Mouse (Mus musculus): ENCODE measurements around the gene Tap1.

The Tap1 gene

DNA sequence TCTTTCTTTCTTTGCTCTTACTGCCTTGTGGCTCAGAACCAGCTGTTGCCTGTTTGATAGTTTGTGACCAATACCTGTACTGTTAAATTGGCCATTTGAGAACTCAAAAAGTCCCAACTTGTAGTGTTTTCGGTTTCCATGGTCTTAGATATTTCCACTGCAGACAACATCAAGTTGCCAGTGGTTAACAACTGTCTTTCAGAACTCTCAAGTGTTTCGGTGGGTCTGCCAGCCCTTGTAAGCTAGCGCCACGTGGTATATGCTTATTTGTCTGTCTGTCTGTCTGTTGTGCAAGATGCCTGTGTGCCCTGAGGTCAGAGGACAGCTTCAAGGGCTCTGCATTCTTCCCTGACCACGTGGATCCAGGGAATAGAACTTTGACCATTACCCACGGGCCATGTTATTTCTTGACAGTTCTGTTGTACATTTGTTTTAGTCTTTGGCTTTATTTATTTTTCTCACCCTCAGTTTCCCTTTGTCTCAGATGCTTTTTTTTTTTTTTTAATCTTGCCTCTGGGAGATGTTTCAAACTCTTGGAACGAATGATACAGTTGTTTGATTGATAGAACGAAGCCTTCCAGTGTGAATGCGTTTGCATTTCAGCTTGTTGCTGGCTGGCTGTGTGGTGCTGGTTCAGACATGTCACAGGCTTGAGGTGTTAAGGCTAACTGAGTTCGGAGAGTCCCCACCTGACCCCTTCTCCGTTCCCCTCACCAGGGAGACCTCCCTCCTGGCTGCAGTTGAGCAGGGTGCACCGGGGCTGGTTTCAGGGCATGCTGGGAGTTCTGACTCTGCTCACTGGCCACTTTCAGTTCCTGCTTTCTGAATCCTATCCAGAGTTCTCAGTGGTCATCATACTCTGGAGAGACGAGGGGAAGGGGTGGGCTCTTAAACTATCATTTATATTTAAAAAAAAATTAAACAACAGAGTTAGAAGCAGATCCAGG, 7.2 kb upstream of the Tap1 start:
- peak; percentile 28 to 60 for DNase-seq (ENCODE audit: low spot score in 2 of 2)

DNA sequence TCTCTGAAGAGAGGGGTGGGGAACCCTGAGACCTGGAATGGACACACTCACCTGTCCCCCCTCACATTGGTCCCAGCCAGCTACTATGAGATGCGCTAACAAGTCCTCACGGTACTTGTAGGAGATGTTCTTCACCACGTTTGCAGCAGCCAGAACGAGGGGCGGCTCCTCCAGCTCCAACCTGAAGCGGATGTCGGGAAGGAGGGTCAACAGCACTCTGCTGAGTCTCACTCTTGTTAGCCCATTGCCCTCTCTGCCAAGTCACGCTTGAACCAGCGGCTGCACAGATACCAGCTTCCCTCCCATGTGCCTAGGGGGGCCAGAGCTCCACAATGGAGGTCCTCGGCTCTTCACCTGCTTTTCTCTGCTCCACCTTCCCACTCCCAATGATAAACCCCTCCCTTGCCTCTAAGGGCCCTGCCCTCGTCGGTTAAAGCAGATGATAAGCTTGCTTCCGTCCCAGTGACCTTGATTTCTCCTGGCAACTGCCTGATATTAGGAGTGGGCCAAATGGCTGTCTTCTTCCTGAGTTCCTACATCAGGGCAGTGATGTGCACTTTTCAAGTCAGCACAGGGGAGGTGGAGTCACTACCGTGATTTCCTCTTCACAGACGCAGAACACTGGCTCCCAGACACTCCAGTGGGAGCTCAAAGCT, 3.7 kb upstream of the Tap1 start:
- no peak for DNase-seq (ENCODE audit: low spot score in 2 of 2)

DNA sequence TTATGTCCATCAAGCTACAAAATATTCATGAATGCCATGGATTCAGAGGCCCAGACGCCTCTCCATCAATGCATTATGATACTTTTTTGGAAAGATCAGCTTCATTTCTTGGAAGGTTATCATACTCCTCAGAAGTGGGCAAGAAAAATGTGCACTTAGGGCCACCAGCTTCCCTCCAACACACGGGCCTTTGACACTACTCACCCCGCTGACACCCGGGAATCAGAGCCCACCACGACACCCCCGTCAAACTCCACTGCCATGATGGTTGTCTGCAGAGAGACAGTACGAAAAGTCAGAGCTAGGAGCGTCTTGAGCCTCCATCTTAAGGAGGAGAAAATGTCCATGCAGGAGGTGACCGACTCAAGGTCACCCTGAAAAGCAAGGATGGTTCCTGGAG, 1.8 kb upstream of the Tap1 start:
- no peak for DNase-seq (ENCODE audit: low spot score in 2 of 2)

DNA sequence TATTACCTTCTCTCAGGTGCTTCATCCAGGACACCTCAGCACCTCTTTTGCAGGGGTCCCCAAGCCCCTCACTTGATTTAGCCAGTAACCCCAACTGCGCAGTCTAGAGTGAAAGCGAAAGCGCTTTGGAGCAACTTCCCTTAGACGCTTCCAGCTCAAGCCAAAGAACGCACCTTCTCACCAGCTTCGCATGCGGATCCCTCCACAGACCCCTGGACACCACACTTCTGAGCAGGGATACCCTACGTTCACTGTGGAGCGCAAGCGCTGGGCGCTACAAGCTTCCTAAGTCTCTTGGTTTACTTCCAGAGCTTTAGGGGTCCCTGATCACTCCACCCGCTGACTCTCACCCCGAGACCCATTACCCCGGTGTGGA, 480 bp upstream of the Tap1 start:
- DNase-seq (ENCODE audit: low spot score in 2 of 2), result no peak

DNA sequence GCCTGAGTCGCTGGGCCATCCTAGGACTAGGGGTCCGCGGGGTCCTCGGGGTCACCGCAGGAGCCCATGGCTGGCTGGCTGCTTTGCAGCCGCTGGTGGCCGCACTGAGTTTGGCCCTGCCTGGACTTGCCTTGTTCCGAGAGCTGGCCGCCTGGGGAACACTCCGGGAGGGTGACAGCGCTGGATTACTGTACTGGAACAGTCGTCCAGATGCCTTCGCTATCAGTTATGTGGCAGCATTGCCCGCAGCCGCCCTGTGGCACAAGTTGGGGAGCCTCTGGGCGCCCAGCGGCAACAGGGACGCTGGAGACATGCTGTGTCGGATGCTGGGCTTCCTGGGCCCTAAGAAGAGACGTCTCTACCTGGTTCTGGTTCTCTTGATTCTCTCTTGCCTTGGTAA, 657 bp downstream of the Tap1 start:
- DNase-seq (ENCODE audit: low spot score in 2 of 2), result peak in 1 of 2 experiments; percentile 22

DNA sequence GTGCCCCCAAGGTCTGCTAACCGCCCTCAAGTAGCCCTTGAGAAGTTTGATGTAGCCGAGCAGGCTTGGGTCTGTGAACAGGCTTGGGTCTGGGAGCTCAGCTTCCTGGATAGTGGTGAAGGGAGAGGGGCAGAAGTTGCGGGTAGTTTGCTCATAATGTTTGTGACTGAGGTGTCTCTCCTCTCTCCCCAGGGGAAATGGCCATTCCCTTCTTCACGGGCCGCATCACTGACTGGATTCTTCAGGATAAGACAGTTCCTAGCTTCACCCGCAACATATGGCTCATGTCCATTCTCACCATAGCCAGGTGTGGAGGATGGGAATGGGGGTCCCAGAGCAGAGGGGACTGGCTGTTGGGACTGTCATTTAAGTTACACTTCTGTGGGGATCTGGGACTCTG, 1.6 kb downstream of the Tap1 start:
- no peak for DNase-seq (ENCODE audit: low spot score in 2 of 2)

DNA sequence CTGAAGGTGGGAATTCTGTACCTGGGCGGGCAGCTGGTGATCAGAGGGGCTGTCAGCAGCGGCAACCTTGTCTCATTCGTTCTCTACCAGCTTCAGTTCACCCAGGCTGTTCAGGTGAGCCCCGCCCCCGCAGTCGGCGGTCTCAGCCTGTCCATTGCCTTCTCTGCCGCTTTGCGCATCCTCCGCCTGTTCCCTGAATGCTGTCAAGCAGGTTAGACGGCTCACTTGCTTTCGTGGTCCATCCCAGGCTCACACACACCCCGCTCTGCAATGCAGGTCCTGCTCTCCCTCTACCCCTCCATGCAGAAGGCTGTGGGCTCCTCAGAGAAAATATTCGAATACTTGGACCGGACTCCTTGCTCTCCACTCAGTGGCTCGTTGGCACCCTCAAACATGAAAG, 5.5 kb downstream of the Tap1 start:
- no peak for DNase-seq (ENCODE audit: low spot score in 2 of 2)

DNA sequence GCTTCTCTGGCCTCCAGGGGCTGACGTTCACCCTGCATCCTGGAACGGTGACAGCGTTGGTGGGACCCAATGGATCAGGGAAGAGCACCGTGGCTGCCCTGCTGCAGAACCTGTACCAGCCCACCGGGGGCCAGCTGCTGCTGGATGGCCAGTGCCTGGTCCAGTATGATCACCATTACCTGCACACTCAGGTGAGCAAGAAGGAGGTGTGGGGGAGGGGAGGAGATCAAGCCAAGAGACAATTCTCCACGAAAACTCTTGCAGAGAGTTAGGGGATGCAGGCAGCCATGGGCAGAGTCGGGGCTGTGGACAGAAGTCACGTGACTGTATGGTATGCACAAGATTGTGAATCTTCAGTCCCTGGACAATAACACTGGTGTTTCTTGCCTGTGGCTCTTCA, 6.1 kb downstream of the Tap1 start:
- DNase-seq (ENCODE audit: low spot score in 2 of 2), result no peak

DNA sequence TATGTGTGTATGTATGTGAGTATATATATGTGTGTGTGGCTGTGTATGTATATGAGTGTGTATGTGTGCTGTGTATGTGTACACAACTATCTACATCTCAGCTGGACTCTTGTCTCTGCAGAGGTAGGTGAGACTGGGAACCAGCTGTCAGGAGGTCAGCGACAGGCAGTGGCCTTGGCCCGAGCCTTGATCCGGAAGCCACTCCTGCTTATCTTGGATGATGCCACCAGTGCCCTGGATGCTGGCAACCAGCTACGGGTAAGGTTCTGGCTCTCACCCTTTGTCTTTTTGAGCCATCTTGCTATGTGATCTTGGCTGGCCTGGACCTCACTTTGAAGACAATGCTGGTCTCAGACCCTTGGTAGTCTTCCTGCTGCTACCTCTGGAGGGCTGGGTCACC, 7.4 kb downstream of the Tap1 start:
- DNase-seq (ENCODE audit: low spot score in 2 of 2), result no peak

DNA sequence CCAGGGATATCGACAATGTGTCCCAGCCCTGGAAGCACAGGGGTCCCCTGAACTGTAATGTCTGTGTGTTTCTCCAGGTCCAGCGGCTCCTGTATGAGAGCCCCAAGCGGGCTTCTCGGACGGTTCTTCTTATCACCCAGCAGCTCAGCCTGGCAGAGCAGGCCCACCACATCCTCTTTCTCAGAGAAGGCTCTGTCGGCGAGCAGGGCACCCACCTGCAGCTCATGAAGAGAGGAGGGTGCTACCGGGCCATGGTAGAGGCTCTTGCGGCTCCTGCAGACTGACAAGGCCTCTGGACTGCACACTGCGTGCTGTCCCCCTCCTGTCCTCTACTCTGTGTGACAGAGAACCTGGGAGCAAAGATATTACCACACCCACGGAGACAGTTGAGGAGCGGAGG, 9.1 kb downstream of the Tap1 start:
- peak; percentile 70 to 77 for DNase-seq (ENCODE audit: low spot score in 2 of 2)

DNA sequence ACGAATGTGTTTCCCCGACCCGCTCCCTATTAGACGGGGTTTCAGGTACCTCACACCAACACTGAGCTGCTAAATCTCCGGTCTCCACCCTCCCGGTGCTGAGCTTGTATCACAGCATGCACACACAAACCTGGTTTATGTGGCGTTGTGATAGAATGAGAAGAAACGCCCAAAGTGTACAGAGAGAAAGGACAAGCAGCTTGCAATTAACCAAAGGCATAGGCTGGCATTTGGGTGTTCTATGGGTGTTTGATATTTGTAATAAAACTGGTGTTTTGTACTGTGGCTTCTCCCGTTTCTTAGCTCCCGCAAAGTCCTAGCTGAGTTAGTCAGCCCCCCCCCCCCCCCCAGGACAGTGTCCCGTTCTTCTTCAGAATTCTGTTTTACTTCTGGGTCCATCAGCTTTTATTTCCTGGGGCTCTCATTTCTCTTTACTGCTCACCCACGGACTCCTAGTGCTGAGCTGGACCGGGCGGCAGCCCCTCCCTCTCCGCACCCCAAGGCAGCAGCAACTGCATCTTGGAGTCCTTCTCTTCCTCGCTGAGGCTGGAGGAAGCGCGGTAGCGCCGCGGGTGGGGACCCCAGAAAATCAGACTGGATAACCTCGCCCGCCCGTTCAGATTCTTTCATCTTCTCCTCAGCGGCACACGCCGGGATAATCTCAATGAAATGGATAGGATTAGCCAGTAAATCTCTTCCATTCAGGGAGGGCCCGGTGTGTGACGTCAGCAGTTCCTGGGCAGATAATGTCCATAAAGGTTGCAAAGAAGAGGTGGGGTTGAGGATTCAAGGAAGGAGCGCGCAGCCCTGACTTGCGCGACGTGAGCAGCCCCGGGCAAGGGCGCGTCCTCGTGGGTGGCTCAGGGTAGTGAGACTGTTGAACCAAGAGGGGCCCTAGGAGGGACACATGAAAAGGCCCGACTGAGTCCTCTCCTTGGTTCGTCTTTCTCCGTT, 9.9 kb downstream of the Tap1 start, which contains the start of gene Psmb8:
Gene Psmb8 (plus strand): TSS at position 781 of the 954 bp plus-strand sequence.
- peak; percentile 87 to 90 for DNase-seq (ENCODE audit: low spot score in 2 of 2)

DNA sequence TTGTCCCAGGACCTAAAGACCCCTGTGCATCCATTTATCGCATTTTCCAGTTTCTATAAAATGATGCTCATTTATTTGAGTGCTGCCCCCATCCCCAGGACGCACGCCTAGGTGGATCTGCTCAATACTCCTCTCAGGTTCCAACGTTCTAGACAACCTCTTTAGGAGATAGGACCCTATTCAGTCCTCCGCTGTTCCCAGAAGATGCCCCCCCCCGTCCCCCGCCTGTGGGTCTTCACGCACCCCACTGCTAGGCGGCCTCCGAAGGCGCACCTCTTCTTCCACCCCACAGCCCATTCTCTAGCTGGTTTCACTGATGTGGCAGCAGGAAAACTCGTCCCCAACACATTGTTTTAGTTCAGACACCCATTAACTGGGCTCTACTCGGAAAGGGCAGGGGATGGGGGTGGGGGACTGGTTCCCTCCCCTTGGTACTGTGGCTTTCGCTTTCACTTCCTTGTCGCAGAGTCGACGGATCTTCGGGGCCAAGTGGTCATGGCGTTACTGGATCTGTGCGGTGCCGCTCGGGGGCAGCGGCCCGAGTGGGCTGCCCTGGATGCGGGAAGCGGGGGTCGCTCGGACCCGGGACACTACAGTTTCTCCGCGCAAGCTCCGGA, 10.7 kb downstream of the Tap1 start:
- DNase-seq (ENCODE audit: low spot score in 2 of 2), result peak; percentile 79 to 83

DNA sequence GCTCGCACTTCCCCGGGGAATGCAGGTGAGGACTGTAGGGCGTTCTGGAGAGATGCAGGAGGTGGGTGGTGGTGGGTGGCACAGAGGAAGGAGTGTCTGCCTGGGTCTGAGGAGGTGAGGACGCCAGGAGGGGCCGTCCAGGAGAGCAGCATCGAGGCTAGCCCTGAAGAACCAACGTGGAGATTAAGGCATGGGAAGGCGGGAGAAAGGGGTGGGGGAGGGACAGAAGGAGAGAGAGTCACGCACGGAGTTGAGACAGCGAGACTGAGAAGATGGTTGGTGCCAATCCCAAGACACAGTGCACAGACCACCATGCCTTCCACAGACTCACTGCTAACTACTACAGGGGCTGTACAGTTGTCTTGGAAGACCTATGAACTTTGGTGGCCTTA, 11.2 kb downstream of the Tap1 start:
- no peak for DNase-seq (ENCODE audit: low spot score in 2 of 2)

DNA sequence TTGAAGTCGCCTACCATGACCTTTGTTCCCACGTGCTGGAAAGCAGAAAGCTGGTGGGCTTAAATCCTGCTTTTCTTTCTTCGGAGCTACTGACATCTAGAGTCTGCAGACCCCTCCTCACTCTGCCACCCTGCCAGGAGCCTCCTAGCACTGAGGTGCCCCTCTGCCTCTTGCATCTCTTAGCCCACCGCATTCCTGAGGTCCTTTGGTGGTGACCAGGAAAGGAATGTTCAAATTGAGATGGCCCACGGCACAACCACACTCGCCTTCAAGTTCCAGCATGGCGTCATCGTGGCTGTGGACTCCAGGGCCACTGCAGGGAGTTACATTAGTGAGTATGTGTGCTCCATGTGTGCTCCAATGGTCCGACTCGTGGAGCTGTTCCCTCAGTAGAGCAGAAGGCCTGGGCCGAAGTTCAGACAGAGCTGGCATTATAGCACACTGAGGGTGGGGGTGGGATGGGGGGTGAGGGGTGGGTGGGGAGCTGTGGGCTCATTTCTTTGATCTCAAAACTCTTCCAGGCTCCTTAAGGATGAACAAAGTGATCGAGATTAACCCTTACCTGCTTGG, 11.8 kb downstream of the Tap1 start:
- DNase-seq (ENCODE audit: low spot score in 2 of 2), result no peak

DNA sequence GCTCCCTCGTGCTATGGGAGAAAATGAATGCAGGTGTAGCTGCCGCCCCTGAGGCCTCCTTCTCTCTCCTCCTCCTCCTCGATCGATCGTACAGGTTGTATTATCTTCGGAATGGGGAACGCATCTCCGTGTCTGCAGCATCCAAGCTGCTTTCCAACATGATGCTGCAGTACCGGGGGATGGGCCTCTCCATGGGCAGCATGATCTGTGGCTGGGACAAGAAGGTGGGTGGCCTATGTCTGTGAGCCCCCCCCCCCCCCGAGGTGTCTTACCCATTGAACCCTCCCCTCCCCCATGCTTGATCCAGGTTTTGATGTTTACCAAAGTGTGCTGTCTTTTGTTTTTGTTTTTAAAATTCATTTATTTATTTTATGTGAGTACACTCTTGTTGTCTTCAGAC, 12.7 kb downstream of the Tap1 start:
- no peak for DNase-seq (ENCODE audit: low spot score in 2 of 2)

DNA sequence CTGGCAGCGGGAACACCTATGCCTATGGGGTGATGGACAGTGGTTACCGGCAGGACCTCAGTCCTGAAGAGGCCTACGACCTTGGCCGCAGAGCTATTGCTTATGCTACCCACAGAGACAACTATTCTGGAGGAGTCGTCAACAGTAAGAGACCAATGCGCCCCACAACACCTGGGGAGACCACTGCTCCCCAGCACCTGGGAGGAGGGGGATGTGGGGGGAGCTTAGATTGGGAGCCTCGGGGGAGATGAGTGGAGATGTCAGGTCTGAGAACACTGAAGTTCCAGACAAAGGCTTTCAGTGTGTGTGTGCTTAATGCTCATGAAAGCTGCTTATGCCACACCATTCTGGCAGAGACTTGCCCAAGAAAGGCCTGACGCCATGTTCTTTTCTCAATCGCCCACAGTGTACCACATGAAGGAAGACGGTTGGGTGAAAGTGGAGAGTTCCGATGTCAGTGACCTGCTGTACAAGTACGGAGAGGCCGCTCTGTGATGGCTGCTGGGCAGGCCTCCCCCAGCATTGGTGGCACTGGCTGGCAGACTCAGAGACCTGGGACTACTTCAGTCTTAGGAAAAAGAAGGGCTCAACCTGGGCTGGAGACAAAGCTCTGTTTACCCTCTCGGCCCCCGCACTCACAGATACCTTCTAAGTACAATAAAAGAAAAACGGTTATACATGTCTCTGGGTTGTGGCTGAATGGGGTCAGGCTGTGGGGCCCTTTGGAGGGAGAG, 13.6 kb downstream of the Tap1 start:
- DNase-seq (ENCODE audit: low spot score in 2 of 2), result no peak

DNA sequence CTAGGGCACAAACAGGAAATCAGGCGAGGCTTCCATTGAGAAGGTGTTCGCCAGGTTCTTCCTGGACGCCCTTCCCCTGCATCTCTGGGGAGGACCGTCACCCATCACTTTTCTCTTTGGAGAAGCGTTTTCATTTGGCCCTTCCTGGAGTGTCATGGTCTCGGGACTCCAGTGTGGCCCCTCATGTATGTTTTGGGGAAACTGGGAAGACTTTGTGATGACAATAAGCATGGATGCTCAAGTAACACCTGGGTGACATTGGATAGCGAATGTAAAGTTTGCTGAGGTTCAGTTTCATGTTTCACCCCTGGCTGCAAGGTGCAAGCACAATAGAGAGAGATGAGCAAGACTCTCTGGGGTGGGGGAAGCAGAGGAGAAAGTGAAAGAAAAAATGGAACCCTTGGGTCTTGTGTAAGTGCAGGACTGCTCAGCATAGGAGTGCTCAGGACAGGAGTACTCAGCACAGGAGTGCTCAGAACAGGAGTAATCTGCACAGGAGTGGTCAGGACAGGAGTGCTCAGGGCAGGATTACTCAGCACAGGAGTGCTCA, 14.2 kb downstream of the Tap1 start:
- no peak for DNase-seq (ENCODE audit: low spot score in 2 of 2)

DNA sequence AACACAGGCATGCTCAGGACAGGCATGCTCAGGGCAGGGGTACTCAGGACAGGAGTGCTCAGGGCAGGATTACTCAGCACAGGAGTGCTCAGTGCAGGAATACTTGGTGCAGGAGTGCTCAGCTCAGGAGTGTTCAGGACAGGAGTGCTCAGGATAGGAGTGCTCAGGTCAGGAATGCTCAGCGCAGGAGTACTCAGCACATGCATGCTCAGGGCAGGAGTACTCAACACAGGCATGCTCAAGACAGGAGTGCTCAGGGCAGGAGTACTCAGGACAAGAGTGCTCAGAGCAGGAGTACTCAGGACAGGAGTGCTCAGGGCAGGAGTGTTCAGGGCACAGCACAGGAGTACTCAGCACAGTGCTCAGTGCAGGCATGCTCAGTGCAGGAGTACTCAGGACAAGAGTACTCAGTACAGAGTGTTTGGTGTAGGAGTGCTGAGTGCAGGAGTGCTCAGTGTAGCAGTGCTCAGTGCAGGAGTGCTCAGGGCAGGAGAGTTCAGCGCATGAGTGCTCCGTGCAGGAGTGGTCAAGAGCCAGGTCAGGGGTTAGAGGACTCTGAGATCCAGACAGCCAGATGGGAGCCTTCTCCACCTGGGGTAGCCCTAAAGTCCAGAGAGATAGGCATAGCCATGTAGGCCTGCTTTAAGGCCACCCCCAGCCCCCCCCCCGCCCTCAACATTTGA, 15.5 kb downstream of the Tap1 start:
- DNase-seq (ENCODE audit: low spot score in 2 of 2), result no peak

DNA sequence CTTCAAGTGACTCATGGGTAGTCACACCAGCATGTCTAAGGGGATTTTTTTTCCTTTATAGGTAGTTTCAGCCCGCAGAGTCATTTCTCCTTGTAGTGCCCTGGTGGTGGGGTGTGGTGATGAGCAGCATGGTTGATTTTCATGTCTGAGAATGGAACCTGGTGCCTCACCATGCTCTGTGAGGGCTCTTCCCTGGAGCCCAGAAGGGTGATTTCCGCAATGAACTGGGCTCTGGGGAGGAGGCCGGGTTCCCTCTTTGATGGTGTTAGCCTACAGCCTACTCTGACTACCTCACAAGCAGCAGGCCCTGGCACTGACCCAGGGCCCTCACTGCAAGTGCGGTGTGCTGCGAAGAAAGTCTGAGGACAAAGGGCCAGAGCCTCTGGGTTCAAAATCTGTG, 16.1 kb downstream of the Tap1 start, which contains the start of gene Tap2:
Gene Tap2 (plus strand): TSS at position 84 of the 400 bp plus-strand sequence.
- peak; percentile 38 to 48 for DNase-seq (ENCODE audit: low spot score in 2 of 2)

Measured in natural killer cell, adult 2 months (primary cell).